In the genomic region with DNA sequence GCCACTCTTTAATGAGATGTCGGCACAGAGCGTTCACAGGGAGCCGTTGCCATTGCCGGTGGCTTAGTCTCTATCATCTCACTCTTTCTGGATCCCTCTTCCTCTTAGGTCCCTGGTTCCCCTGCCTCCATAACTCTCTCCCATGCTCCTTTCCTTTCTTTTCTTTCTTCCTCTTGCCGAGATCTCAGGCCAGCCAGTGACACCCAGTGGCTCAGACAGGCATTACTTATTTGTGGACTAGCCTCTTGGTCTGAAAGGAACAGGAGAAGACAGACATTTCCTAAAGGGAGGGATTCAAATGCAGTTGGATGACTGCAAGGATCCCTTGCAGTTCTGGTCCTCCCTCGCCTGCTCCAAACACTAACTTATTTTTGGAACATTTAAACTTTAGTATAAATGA, we compare ENCODE assay signal across 9 mouse cellular contexts.
DNase-seq lines count a peak whose midpoint lies in the region; ATAC-seq and TF ChIP-seq lines count a peak whose summit lies in the region.
"Had no signal": no experiment of that assay in that cellular context is flagged by ENCODE, and none has a peak within 500 bp of the region (broad histone marks: within the 10 kb centered on the region; RNA-seq: fewer than 3 reads in every experiment).

No protein-coding gene starts in this region.

- H3K4me3 ChIP-seq in thymus, adult 2 months (ENCODE audit: control insufficient read depth, insufficient read depth, low read length) = no peak overlapping the region
- no peak overlapping the region for H3K4me3 ChIP-seq in forebrain, embryonic 14.5 days (ENCODE audit: low read depth, low read length)
- no peak overlapping the region for H3K4me3 ChIP-seq in hindbrain, embryonic 15.5 days
- H3K4me3 ChIP-seq: embryonic facial prominence, embryonic 13.5 days had no signal

- no peaks in the 10 kb centered on the region for H3K4me1 ChIP-seq in thymus, adult 2 months (replicated peaks; ENCODE audit: control insufficient read depth, insufficient read depth, low read length)
- H3K4me1 ChIP-seq in forebrain, embryonic 14.5 days (ENCODE audit: control insufficient read depth, insufficient read depth, low read length) = no peaks in the 10 kb centered on the region
- no peaks in the 10 kb centered on the region for H3K4me1 ChIP-seq in hindbrain, embryonic 15.5 days (replicated peaks)
- H3K4me1 ChIP-seq: embryonic facial prominence, embryonic 13.5 days had no signal

- H3K27ac ChIP-seq in thymus, adult 2 months (ENCODE audit: control insufficient read depth, insufficient read depth, low read length) = no peak overlapping the region
- H3K27ac ChIP-seq in forebrain, embryonic 14.5 days (ENCODE audit: low read depth, low read length) = no peak overlapping the region
- no peak overlapping the region for H3K27ac ChIP-seq in hindbrain, embryonic 15.5 days (replicated peaks)
- H3K27ac ChIP-seq: embryonic facial prominence, embryonic 13.5 days had no signal

- DNase-seq in thymus, adult 2 months = peak; percentile 26
- no peak for DNase-seq in thymus, adult 18-20 months
- DNase-seq in brain, adult 2 months (ENCODE audit: low read depth, low spot score) = peak; percentile 79
- peak; percentile 70 for DNase-seq in forebrain, embryonic 14.5 days (ENCODE audit: low spot score)
- DNase-seq in left cerebral cortex, postnatal 25 days (ENCODE audit: low spot score in 2 of 2) = peak; percentile 51 to 72
- DNase-seq in natural killer cell, adult 2 months (ENCODE audit: low spot score in 2 of 2) = peak; percentile 9 to 10
- peak; percentile 38 for DNase-seq in thymus, postnatal 14 days

- intact Hi-C loops in left cerebral cortex, postnatal 25 days (cut with DNase I) = loop anchor here (2.0 to 5.0 kb wide), 2 partner anchors 128 to 412 kb away; no protein-coding TSS in a partner anchor

- ATAC-seq in forebrain, embryonic 14.5 days = peak; percentile 32; the same call in 1 of the 2 replicates
- peak; percentile 42; the same call in 1 of the 2 replicates for ATAC-seq in hindbrain, embryonic 15.5 days (ENCODE audit: low FRiP score, low read depth)

- H3K36me3 ChIP-seq in thymus, adult 2 months (ENCODE audit: control insufficient read depth, insufficient read depth, low read length) = no peaks in the 10 kb centered on the region
- H3K36me3 ChIP-seq in forebrain, embryonic 14.5 days (ENCODE audit: control insufficient read depth, insufficient read depth, low read length) = no peaks in the 10 kb centered on the region
- no peaks in the 10 kb centered on the region for H3K36me3 ChIP-seq in hindbrain, embryonic 15.5 days
- H3K36me3 ChIP-seq: embryonic facial prominence, embryonic 13.5 days had no signal

- H3K27me3 ChIP-seq in thymus, adult 2 months (ENCODE audit: control insufficient read depth, insufficient read depth, low read length) = no peaks in the 10 kb centered on the region
- H3K27me3 ChIP-seq in forebrain, embryonic 14.5 days (replicated peaks; ENCODE audit: control insufficient read depth, insufficient read depth, low read length) = no peaks in the 10 kb centered on the region
- H3K27me3 ChIP-seq in hindbrain, embryonic 15.5 days = no peaks in the 10 kb centered on the region
- H3K27me3 ChIP-seq: embryonic facial prominence, embryonic 13.5 days had no signal

- H3K4me2 ChIP-seq in forebrain, embryonic 14.5 days (ENCODE audit: low read length) = no peak overlapping the region
- no peak overlapping the region for H3K4me2 ChIP-seq in hindbrain, embryonic 15.5 days
- H3K4me2 ChIP-seq: embryonic facial prominence, embryonic 13.5 days had no signal

- no peak for TF ChIP-seq POLR2A in thymus, adult 2 months (IDR thresholded peaks at IDR 0.05; ENCODE audit: control insufficient read depth, extremely low read depth, insufficient read depth, low read length, poor library complexity)

- no peak overlapping the region for H3K9ac ChIP-seq in forebrain, embryonic 14.5 days (ENCODE audit: low read length)
- no peak overlapping the region for H3K9ac ChIP-seq in hindbrain, embryonic 15.5 days
- H3K9ac ChIP-seq: embryonic facial prominence, embryonic 13.5 days had no signal

- TF ChIP-seq CTCF in thymus, adult 2 months (IDR thresholded peaks at IDR 0.05; ENCODE audit: borderline replicate concordance, control insufficient read depth, extremely low read depth, insufficient read depth, low read length, poor library complexity) = no peak

- H3K9me3 ChIP-seq in forebrain, embryonic 14.5 days (replicated peaks; ENCODE audit: control insufficient read depth, low read length) = no peaks in the 10 kb centered on the region
- no peaks in the 10 kb centered on the region for H3K9me3 ChIP-seq in hindbrain, embryonic 15.5 days
- H3K9me3 ChIP-seq: embryonic facial prominence, embryonic 13.5 days had no signal

- 45% methylated on average over 6 of the region's 6 CpGs for WGBS in thymus, adult 2 months
- 59% methylated on average over 6 of the region's 6 CpGs for WGBS in forebrain, embryonic 14.5 days
- WGBS in hindbrain, embryonic 15.5 days = 55% methylated on average over 6 of the region's 6 CpGs

Comparison
In these comparisons a context has a peak if more than half of its experiments do, and no peak if none do; other contexts are left out.
1. DNase-seq: peak in thymus, adult 2 months (single experiment), brain, adult 2 months (single experiment), forebrain, embryonic 14.5 days (single experiment), left cerebral cortex, postnatal 25 days (2 of 2), natural killer cell, adult 2 months (2 of 2) and thymus, postnatal 14 days (single experiment); none in thymus, adult 18-20 months (0 of 2).